Mouse (Mus musculus): ENCODE results near the gene Psd4.

DNA sequence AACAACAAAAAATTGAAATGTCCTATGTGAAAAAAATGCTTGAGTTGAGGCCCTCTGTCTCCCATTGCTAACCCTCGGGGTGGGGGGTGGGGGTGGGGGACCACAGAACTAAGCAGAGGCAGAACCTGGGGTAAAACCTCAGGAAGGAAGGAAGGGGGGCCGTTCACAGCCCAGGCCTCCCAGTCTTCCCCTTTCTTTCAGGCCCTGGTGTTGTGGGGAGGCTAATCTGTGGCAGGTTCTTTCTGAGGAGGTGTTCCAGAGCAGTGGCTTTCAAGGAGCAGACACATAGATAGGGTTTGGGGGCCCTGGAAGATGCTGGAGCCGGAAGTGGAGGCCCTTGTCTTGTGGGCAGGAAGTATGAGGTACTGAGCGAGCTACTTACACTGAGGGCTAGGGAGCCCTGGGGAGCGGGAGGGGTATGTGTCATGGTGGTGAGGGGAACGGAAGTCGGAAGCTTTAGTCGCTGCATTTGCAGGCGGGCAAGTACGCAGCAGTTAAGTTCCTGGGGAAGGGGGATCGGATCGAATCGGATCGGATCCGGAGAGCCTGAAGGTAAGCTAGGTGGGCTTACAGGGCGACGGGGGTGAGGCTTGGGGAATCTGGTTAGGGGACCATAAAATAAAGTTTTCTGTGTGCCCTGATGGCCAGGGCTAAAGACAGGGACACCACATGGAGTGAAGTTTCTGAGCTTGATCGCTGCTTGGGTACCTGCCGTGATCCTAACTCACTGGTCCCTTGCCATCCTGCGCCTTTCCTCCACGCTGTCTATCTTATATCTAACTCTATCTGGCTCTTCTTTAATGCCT is 19.0 kb downstream of the Psd4 start:
- no peak for TF ChIP-seq CTCF (IDR thresholded peaks at IDR 0.05; ENCODE audit: borderline replicate concordance, insufficient read depth, low read length)
- no peak for TF ChIP-seq POLR2A (IDR thresholded peaks at IDR 0.05; ENCODE audit: low read depth, low read length)

Data from embryonic fibroblast, embryonic 13.5 days (primary cell).